Mouse (Mus musculus): ENCODE measurements at regions not wholly inside any gene's neighbourhood (a gene's known extent, or its start where the extent isn't known, plus 50 kb on each side); places are given as distances from the start of the nearest gene placed in this dataset.

DNA sequence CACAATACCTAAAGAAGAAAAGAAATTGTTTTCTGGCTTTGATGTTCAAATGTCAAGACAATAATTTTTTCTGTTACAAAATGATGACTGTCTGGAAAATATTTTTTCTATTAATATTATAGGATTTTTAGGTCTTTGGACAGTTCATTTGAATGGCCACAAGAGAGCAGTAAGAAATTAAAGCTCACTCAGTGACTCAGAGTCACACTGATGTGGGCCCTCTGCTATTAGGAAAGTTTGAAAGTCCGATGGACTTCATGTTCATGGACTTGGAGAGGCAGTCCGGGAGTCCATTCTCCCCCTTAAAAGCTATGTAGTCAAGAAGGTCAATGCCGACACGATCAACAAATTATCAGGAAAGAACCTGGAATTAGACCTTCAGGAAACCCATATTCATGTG lies 657.0 kb downstream of the Mecom start:
- Histone ChIP-seq H3K4me2 (ENCODE audit: low read depth) (peak overlapping the region; percentile 81), H3K36me3 (ENCODE audit: control insufficient read depth, insufficient read depth) (no peaks in the 10 kb centered on the region), H3K79me2 (ENCODE audit: control insufficient read depth, insufficient read depth) (no peaks in the 10 kb centered on the region), H3K4me3 (peak overlapping the region; percentile 12), H3K27me3 (ENCODE audit: control insufficient read depth, insufficient read depth, insufficient read length) (no peaks in the 10 kb centered on the region), H3ac (ENCODE audit: control insufficient read depth, insufficient read length) (no peak overlapping the region)
- no peak for TF ChIP-seq POLR2A (IDR thresholded peaks at IDR 0.05; ENCODE audit: insufficient read length, low read depth)
- TF ChIP-seq CEBPB (IDR thresholded peaks at IDR 0.05; ENCODE audit: insufficient read depth, poor library complexity, severe bottlenecking): no peak
- TF ChIP-seq MAX (IDR thresholded peaks at IDR 0.05; ENCODE audit: low read depth): no peak
- TF ChIP-seq E2F4 (IDR thresholded peaks at IDR 0.05; ENCODE audit: insufficient read depth): no peak
- TF ChIP-seq TCF12 (IDR thresholded peaks at IDR 0.05; ENCODE audit: insufficient read depth, poor library complexity, severe bottlenecking): no peak
- TF ChIP-seq TCF3 (IDR thresholded peaks at IDR 0.05; ENCODE audit: insufficient read length, low read depth): no peak
- no peak for TF ChIP-seq USF1 (IDR thresholded peaks at IDR 0.05; ENCODE audit: low read depth)
- no peak for TF ChIP-seq SRF (IDR thresholded peaks at IDR 0.05; ENCODE audit: control insufficient read depth, insufficient read length, low read depth)
- no peak for TF ChIP-seq MYOG (IDR thresholded peaks at IDR 0.05; ENCODE audit: control insufficient read depth in 1 of 3, insufficient read depth in 1 of 3, insufficient read length in 2 of 3, low read depth in 2 of 3)
- no peak for TF ChIP-seq REST (IDR thresholded peaks at IDR 0.05; ENCODE audit: insufficient read depth, insufficient read length)
- TF ChIP-seq POLR2AphosphoS2 (IDR thresholded peaks at IDR 0.05; ENCODE audit: insufficient read length, low read depth): no peak

DNA sequence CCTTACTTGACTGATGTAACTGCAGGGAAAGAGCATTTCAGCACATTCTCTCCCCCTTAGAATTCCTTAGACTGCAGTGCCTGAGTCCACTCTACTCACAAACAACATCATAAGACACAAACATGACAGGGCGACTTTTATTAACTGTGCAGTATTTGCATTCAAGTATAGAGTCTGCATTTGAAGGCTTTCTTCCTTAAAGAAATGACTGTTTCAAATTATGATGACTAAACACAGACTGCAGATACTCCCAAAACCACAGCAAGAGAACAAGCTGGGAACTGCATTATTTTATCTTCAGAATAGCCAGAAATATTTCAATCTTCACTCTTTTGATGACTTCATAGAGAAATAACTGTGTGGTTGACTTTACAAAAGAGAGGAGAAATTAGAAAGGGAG lies 657.5 kb downstream of the Mecom start:
- Histone ChIP-seq H3K4me2 (ENCODE audit: low read depth) (peak overlapping the region; percentile 81), H3K4me3 (peak overlapping the region; percentile 12), H3K79me2 (ENCODE audit: control insufficient read depth, insufficient read depth) (no peaks in the 10 kb centered on the region), H3K27me3 (ENCODE audit: control insufficient read depth, insufficient read depth, insufficient read length) (no peaks in the 10 kb centered on the region), H3K36me3 (ENCODE audit: control insufficient read depth, insufficient read depth) (no peaks in the 10 kb centered on the region), H3ac (ENCODE audit: control insufficient read depth, insufficient read length) (no peak overlapping the region)
- TF ChIP-seq CEBPB (IDR thresholded peaks at IDR 0.05; ENCODE audit: insufficient read depth, poor library complexity, severe bottlenecking) (peak; percentile 60), E2F4 (IDR thresholded peaks at IDR 0.05; ENCODE audit: insufficient read depth) (no peak)

DNA sequence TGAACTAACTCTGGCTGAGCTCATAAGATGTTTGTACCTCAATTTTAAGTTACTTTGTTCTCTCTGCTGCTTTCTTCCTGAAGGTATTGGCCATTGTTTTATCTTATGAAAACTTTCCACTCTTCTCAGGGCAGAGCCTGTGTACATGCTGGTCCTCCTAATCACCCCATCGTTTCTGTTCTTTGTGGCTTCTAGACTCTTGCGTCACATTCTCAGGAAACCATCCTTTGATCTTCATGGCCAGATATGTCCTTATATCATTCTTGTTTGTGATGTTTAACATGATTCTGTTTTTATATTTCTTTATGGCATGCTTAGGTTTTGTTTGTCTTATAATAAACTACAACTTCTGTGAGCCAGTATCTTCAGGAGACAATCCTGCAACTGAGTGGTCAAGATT lies 658.2 kb downstream of the Mecom start:
- TF ChIP-seq TCF3 (IDR thresholded peaks at IDR 0.05; ENCODE audit: insufficient read length, low read depth) (no peak), CEBPB (IDR thresholded peaks at IDR 0.05; ENCODE audit: insufficient read depth, poor library complexity, severe bottlenecking) (peak; percentile 56; the same call in 1 of the 2 replicates)
- H3ac ChIP-seq (ENCODE audit: control insufficient read depth, insufficient read length): no peak overlapping the region

DNA sequence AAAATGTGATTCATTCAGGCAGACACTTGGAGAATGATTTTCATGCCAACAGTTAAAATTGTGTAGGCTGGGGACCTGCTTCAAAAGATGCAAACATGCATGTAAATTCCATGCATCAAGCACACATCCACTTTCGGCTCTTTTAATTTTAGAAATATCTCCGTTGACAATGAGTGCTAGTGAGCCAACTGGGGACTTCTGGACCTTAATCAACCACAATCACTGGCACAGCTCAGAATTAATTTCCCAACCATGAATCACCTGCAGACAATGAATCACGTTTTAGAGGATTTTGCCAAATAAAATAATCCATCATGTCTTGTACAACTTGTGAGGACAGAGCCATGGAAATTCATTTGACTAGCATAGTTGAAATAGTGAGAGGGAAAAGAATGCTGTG lies 667.8 kb downstream of the Mecom start:
- Histone ChIP-seq H3K79me2 (ENCODE audit: control insufficient read depth, insufficient read depth) (no peaks in the 10 kb centered on the region), H3K4me3 (no peak overlapping the region), H3K27me3 (ENCODE audit: control insufficient read depth, insufficient read depth, insufficient read length) (no peaks in the 10 kb centered on the region), H3K4me2 (ENCODE audit: low read depth) (peak overlapping the region; percentile 72), H3ac (ENCODE audit: control insufficient read depth, insufficient read length) (no peak overlapping the region), H3K36me3 (ENCODE audit: control insufficient read depth, insufficient read depth) (no peaks in the 10 kb centered on the region)
- no peak for TF ChIP-seq E2F4 (IDR thresholded peaks at IDR 0.05; ENCODE audit: insufficient read depth)
- no peak for TF ChIP-seq REST (IDR thresholded peaks at IDR 0.05; ENCODE audit: insufficient read depth, insufficient read length)
- no peak for TF ChIP-seq SRF (IDR thresholded peaks at IDR 0.05; ENCODE audit: control insufficient read depth, insufficient read length, low read depth)
- TF ChIP-seq TCF3 (IDR thresholded peaks at IDR 0.05; ENCODE audit: insufficient read length, low read depth): no peak
- no peak for TF ChIP-seq POLR2A (IDR thresholded peaks at IDR 0.05; ENCODE audit: insufficient read length, low read depth)
- TF ChIP-seq POLR2AphosphoS2 (IDR thresholded peaks at IDR 0.05; ENCODE audit: insufficient read length, low read depth): no peak
- no peak for TF ChIP-seq USF1 (IDR thresholded peaks at IDR 0.05; ENCODE audit: low read depth)
- no peak for TF ChIP-seq MAX (IDR thresholded peaks at IDR 0.05; ENCODE audit: low read depth)
- no peak for TF ChIP-seq MYOG (IDR thresholded peaks at IDR 0.05; ENCODE audit: control insufficient read depth in 1 of 3, insufficient read depth in 1 of 3, insufficient read length in 2 of 3, low read depth in 2 of 3)
- TF ChIP-seq MYOD1 (IDR thresholded peaks at IDR 0.05; ENCODE audit: control insufficient read depth in 1 of 3, insufficient read length in 2 of 3, low read depth in 2 of 3): no peak
- TF ChIP-seq CEBPB (IDR thresholded peaks at IDR 0.05; ENCODE audit: insufficient read depth, poor library complexity, severe bottlenecking): no peak

More for the DNA sequence above, 658.2 kb downstream of the Mecom start:
- Histone ChIP-seq H3K4me2 (ENCODE audit: low read depth) (peak overlapping the region; percentile 81), H3K36me3 (ENCODE audit: control insufficient read depth, insufficient read depth) (no peaks in the 10 kb centered on the region), H3K4me3 (no peak overlapping the region), H3K79me2 (ENCODE audit: control insufficient read depth, insufficient read depth) (no peaks in the 10 kb centered on the region), H3K27me3 (ENCODE audit: control insufficient read depth, insufficient read depth, insufficient read length) (no peaks in the 10 kb centered on the region)

DNA sequence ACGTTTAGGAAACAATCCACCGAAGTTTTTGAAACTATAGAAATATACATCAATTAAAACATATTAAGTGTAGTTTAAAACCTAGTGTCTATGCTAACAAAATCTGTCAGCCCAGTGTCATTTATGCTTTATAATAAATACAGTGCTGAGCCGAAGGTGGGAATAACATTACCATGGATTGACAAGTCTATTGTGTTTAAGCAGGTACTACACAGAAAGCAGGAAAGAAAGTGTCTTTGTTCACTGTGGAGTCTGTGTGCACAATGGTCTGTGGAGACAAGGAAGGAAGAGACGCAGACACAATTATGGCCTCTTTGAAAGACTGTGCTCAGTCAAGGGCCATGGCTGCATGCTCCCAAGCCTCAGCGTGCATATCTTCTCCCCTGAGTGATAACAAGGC lies 672.0 kb downstream of the Mecom start:
- Histone ChIP-seq H3ac (ENCODE audit: control insufficient read depth, insufficient read length) (no peak overlapping the region), H3K36me3 (ENCODE audit: control insufficient read depth, insufficient read depth) (no peaks in the 10 kb centered on the region), H3K4me2 (ENCODE audit: low read depth) (no peak overlapping the region), H3K27me3 (ENCODE audit: control insufficient read depth, insufficient read depth, insufficient read length) (no peaks in the 10 kb centered on the region), H3K4me3 (no peak overlapping the region), H3K79me2 (ENCODE audit: control insufficient read depth, insufficient read depth) (no peaks in the 10 kb centered on the region)
- TF ChIP-seq MYOG (IDR thresholded peaks at IDR 0.05; ENCODE audit: control insufficient read depth in 1 of 3, insufficient read depth in 1 of 3, insufficient read length in 2 of 3, low read depth in 2 of 3) (no peak), REST (IDR thresholded peaks at IDR 0.05; ENCODE audit: insufficient read depth, insufficient read length) (no peak), MYOD1 (IDR thresholded peaks at IDR 0.05; ENCODE audit: control insufficient read depth in 1 of 3, insufficient read length in 2 of 3, low read depth in 2 of 3) (no peak), TCF12 (IDR thresholded peaks at IDR 0.05; ENCODE audit: insufficient read depth, poor library complexity, severe bottlenecking) (no peak), E2F4 (IDR thresholded peaks at IDR 0.05; ENCODE audit: insufficient read depth) (no peak), CEBPB (IDR thresholded peaks at IDR 0.05; ENCODE audit: insufficient read depth, poor library complexity, severe bottlenecking) (no peak), SRF (IDR thresholded peaks at IDR 0.05; ENCODE audit: control insufficient read depth, insufficient read length, low read depth) (no peak)
